Mouse (Mus musculus): ENCODE measurements at regions not wholly inside any gene's neighbourhood (a gene's known extent, or its start where the extent isn't known, plus 50 kb on each side); places are given as distances from the start of the nearest gene placed in this dataset.

- H3K4me3 ChIP-seq (ENCODE audit: control insufficient read depth in 1 of 2, insufficient read depth in 1 of 2, low read depth in 2 of 2, low read length in 2 of 2): no peak overlapping the region
- no peak for DNase-seq (ENCODE audit: low read depth, low spot score)
- TF ChIP-seq ZMIZ1 (IDR thresholded peaks at IDR 0.05; ENCODE audit: low read depth, low read length) (no peak), GATA1 (IDR thresholded peaks at IDR 0.05; ENCODE audit: low read depth, low read length) (no peak), ETS1 (IDR thresholded peaks at IDR 0.05; ENCODE audit: low read depth, low read length) (no peak), MXI1 (IDR thresholded peaks at IDR 0.05; ENCODE audit: low read depth, low read length) (no peak), CTCF (IDR thresholded peaks at IDR 0.05 in 2 of 3, conservative IDR thresholded peaks at IDR 0.05 in 1 of 3; ENCODE audit: control insufficient read depth in 1 of 3, insufficient read depth in 1 of 3, low read depth in 2 of 3, low read length in 3 of 3, poor library complexity in 1 of 3, severe bottlenecking in 1 of 3) (no peak), TCF12 (IDR thresholded peaks at IDR 0.05; ENCODE audit: low read depth, low read length) (no peak), MEF2A (IDR thresholded peaks at IDR 0.05; ENCODE audit: extremely low read depth, insufficient replicate concordance, low read depth, low read length, poor library complexity, severe bottlenecking) (no peak), ELF1 (IDR thresholded peaks at IDR 0.05; ENCODE audit: low read depth, low read length) (no peak), RAD21 (IDR thresholded peaks at IDR 0.05; ENCODE audit: low read depth, low read length) (no peak), BHLHE40 (IDR thresholded peaks at IDR 0.05; ENCODE audit: borderline replicate concordance, low read depth, low read length) (no peak), CHD2 (IDR thresholded peaks at IDR 0.05; ENCODE audit: low read length) (no peak), MAZ (IDR thresholded peaks at IDR 0.05; ENCODE audit: low read depth, low read length) (no peak), MYC (IDR thresholded peaks at IDR 0.05; ENCODE audit: low read depth, low read length) (no peak), RCOR1 (IDR thresholded peaks at IDR 0.05; ENCODE audit: low read depth, low read length) (no peak), POLR2A (IDR thresholded peaks at IDR 0.05; ENCODE audit: control insufficient read depth in 1 of 2, insufficient read depth in 1 of 2, low read depth in 1 of 2, low read length in 2 of 2, poor library complexity in 1 of 2) (no peak), UBTF (IDR thresholded peaks at IDR 0.05; ENCODE audit: borderline replicate concordance, insufficient read depth, low read depth, low read length) (no peak)
- H3K79me2 ChIP-seq (ENCODE audit: control insufficient read depth, insufficient read depth, low read length, poor library complexity): no peaks in the 10 kb centered on the region
- H3K9ac ChIP-seq (ENCODE audit: control insufficient read depth, low read depth, low read length, poor library complexity, severe bottlenecking): no peak overlapping the region
- no peak overlapping the region for H3K27ac ChIP-seq (ENCODE audit: control insufficient read depth, low read depth, low read length)
- no peaks in the 10 kb centered on the region for H3K4me1 ChIP-seq (ENCODE audit: control insufficient read depth in 1 of 2, insufficient read depth in 2 of 2, low read length in 2 of 2)
- H3K27me3 ChIP-seq (ENCODE audit: control insufficient read depth in 1 of 2, insufficient read depth in 2 of 2, low read length in 2 of 2): no peaks in the 10 kb centered on the region
- no peaks in the 10 kb centered on the region for H3K36me3 ChIP-seq (ENCODE audit: control insufficient read depth in 1 of 2, insufficient read depth in 2 of 2, low read length in 2 of 2)
- H3K9me3 ChIP-seq (replicated peaks; ENCODE audit: insufficient read depth, low read length): no peaks in the 10 kb centered on the region
Measured at GRCm38 (mm10) chr5:26564056-26564455, 252.9 kb upstream of the Dpp6 start.

DNA sequence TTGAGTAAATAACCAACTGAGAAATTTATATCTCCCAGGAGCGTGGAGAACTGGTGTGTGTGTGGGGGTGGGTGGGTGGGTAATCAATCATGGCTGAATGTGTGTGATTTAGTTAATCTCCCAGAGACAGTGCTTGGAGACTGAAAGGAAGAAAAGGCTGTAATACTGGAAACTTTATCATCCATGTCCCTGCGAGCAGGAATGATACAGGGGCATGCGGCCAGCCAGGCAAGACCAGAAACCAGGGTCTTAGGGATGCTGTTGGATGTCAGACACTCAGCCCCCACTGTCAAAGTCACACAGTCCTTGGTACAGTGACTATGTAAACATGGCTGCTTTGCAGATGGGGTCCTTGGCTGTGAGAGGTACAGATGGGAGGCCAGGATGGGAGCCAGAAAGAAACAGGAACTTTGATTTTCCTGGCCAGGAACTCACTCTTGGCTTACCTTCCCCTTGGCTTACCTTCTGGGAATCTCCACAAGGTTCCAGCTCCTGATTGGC is 244.3 kb upstream of the Dpp6 start:
- DNase-seq (ENCODE audit: low read depth, low spot score): no peak
- no peaks in the 10 kb centered on the region for H3K27me3 ChIP-seq (ENCODE audit: control insufficient read depth in 1 of 2, insufficient read depth in 2 of 2, low read length in 2 of 2)
- H3K4me3 ChIP-seq (ENCODE audit: control insufficient read depth in 1 of 2, insufficient read depth in 1 of 2, low read depth in 2 of 2, low read length in 2 of 2): no peak overlapping the region
- no peaks in the 10 kb centered on the region for H3K9me3 ChIP-seq (replicated peaks; ENCODE audit: insufficient read depth, low read length)
- no peaks in the 10 kb centered on the region for H3K4me1 ChIP-seq (ENCODE audit: control insufficient read depth in 1 of 2, insufficient read depth in 2 of 2, low read length in 2 of 2)
- H3K9ac ChIP-seq (ENCODE audit: control insufficient read depth, low read depth, low read length, poor library complexity, severe bottlenecking): no peak overlapping the region
- H3K27ac ChIP-seq (ENCODE audit: control insufficient read depth, low read depth, low read length): no peak overlapping the region
- no peaks in the 10 kb centered on the region for H3K36me3 ChIP-seq (ENCODE audit: control insufficient read depth in 1 of 2, insufficient read depth in 2 of 2, low read length in 2 of 2)
- TF ChIP-seq SIN3A (IDR thresholded peaks at IDR 0.05; ENCODE audit: low read length) (no peak), JUND (IDR thresholded peaks at IDR 0.05; ENCODE audit: low read depth, low read length) (no peak), CHD2 (IDR thresholded peaks at IDR 0.05; ENCODE audit: low read length) (no peak), MYC (IDR thresholded peaks at IDR 0.05; ENCODE audit: low read depth, low read length) (no peak), KAT2A (conservative IDR thresholded peaks at IDR 0.05; ENCODE audit: low read depth, low read length) (no peak), ZKSCAN1 (IDR thresholded peaks at IDR 0.05; ENCODE audit: low read depth, low read length) (no peak)
- no peaks in the 10 kb centered on the region for H3K79me2 ChIP-seq (ENCODE audit: control insufficient read depth, insufficient read depth, low read length, poor library complexity)
